Mouse (Mus musculus): ENCODE results near the gene Park7.
"Not testable (repeated sequence)": the region's sequence is repeated elsewhere in the genome, so short reads cannot be mapped to it uniquely, and the experiment has no call there.

Park7 gene

GRCm38 (mm10) chr4:150875393-150875792, 38.8 kb downstream of the Park7 start:
- no peak for DNase-seq (ENCODE audit: inconsistent age in 2 of 2, low spot score in 1 of 2)

GRCm38 (mm10) chr4:150874416-150874815, 39.8 kb downstream of the Park7 start:
- DNase-seq (ENCODE audit: inconsistent age in 2 of 2, low spot score in 1 of 2) = not testable (repeated sequence)

- no peak for DNase-seq (ENCODE audit: inconsistent age in 2 of 2, low spot score in 1 of 2)
Observed at GRCm38 (mm10) chr4:150872681-150873080, 41.6 kb downstream of the Park7 start.

GRCm38 (mm10) chr4:150872139-150872651, 42.0 kb downstream of the Park7 start:
- peak; percentile 80 to 90 for DNase-seq (ENCODE audit: inconsistent age in 2 of 2, low spot score in 1 of 2)

GRCm38 (mm10) chr4:150871392-150872138, 42.7 kb downstream of the Park7 start:
- peak; percentile 89 to 93 for DNase-seq (ENCODE audit: inconsistent age in 2 of 2, low spot score in 1 of 2)

- peak; percentile 35 to 67 for DNase-seq (ENCODE audit: inconsistent age in 2 of 2, low spot score in 1 of 2)
Observed at GRCm38 (mm10) chr4:150870963-150871391, 43.3 kb downstream of the Park7 start.

- peak; percentile 84 to 89 for DNase-seq (ENCODE audit: inconsistent age in 2 of 2, low spot score in 1 of 2)
Observed at GRCm38 (mm10) chr4:150869276-150870197, 44.7 kb downstream of the Park7 start.

GRCm38 (mm10) chr4:150868859-150869258, 45.4 kb downstream of the Park7 start:
- DNase-seq (ENCODE audit: inconsistent age in 2 of 2, low spot score in 1 of 2) = no peak

- DNase-seq (ENCODE audit: inconsistent age in 2 of 2, low spot score in 1 of 2) = no peak
Observed at GRCm38 (mm10) chr4:150868161-150868560, 46.1 kb downstream of the Park7 start.

- DNase-seq (ENCODE audit: inconsistent age in 2 of 2, low spot score in 1 of 2) = no peak
Observed at GRCm38 (mm10) chr4:150866494-150866893, 47.7 kb downstream of the Park7 start.

- DNase-seq (ENCODE audit: inconsistent age in 2 of 2, low spot score in 1 of 2) = no peak
Observed at GRCm38 (mm10) chr4:150866069-150866468, 48.2 kb downstream of the Park7 start.

- peak in 1 of 2 experiments; percentile 73 for DNase-seq (ENCODE audit: inconsistent age in 2 of 2, low spot score in 1 of 2)
Observed at GRCm38 (mm10) chr4:150865371-150865770, 48.9 kb downstream of the Park7 start.

GRCm38 (mm10) chr4:150862626-150863375, 51.4 kb downstream of the Park7 start:
- no peak for DNase-seq (ENCODE audit: inconsistent age in 2 of 2, low spot score in 1 of 2)

- DNase-seq (ENCODE audit: inconsistent age in 2 of 2, low spot score in 1 of 2) = no peak
Observed at GRCm38 (mm10) chr4:150861161-150861560, 53.1 kb downstream of the Park7 start.

GRCm38 (mm10) chr4:150860526-150860925, 53.7 kb downstream of the Park7 start:
- DNase-seq (ENCODE audit: inconsistent age in 2 of 2, low spot score in 1 of 2) = no peak

GRCm38 (mm10) chr4:150855346-150855745, 58.9 kb downstream of the Park7 start:
- DNase-seq (ENCODE audit: inconsistent age in 2 of 2, low spot score in 1 of 2) = no peak

- DNase-seq (ENCODE audit: inconsistent age in 2 of 2, low spot score in 1 of 2) = peak; percentile 96 to 99
Observed at GRCm38 (mm10) chr4:150854839-150855246, 59.4 kb downstream of the Park7 start.

- DNase-seq (ENCODE audit: inconsistent age in 2 of 2, low spot score in 1 of 2) = peak; percentile 37 to 62
Observed at GRCm38 (mm10) chr4:150853680-150854461, 60.4 kb downstream of the Park7 start, which contains the start of gene Errfi1. Errfi1 (plus strand) TSS chr4:150853919.

- no peak for DNase-seq (ENCODE audit: inconsistent age in 2 of 2, low spot score in 1 of 2)
Observed at GRCm38 (mm10) chr4:150852479-150852878, 61.8 kb downstream of the Park7 start.

GRCm38 (mm10) chr4:150852045-150852444, 62.2 kb downstream of the Park7 start:
- DNase-seq (ENCODE audit: inconsistent age in 2 of 2, low spot score in 1 of 2) = no peak

All from adrenal gland, adult (tissue).